Comparison of ENCODE assay signal across 21 mouse cellular contexts in the genomic region with DNA sequence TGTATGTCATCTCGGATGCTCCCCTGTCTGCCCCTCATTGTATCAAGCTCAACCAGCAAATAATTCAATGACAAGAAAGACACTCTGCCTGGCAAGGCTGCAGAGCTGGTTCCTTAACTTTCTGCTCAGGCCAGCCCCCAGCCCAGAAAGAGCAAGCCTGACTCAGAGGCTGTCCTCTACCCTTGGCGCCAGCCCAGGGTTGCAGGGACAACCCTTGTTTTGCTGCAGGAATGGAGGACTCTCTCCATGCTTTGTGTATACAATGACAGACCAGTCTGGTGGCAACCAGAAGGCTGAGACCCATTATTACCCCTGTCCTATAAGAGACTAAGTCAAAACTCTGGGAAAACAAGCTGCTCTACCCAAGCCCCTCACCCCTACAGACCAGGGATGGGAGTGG. TPM values are rescaled to one million over a fixed set of nuclear protein-coding genes. Genes with fewer than 3 reads are reported as not detected.
DNase-seq lines count a peak whose midpoint lies in the region; ATAC-seq lines count a peak whose summit lies in the region.
"Had no signal": no experiment of that assay in that cellular context is flagged by ENCODE, and none has a peak within 500 bp of the region (broad histone marks: within the 10 kb centered on the region; RNA-seq: fewer than 3 reads in every experiment).

No protein-coding gene starts in this region.

- H3K4me2 ChIP-seq in hindbrain, embryonic 16.5 days (ENCODE audit: low read length) = no peak overlapping the region
- H3K4me2 ChIP-seq: embryonic facial prominence, embryonic 13.5 days; embryonic facial prominence, embryonic 15.5 days; forebrain, embryonic 13.5 days; forebrain, embryonic 15.5 days had no signal

- H3K27me3 ChIP-seq in hindbrain, embryonic 16.5 days (replicated peaks; ENCODE audit: control insufficient read depth, insufficient read depth, low read length) = no peaks in the 10 kb centered on the region
- H3K27me3 ChIP-seq in hindbrain, embryonic 10.5 days (ENCODE audit: insufficient read depth, poor library complexity, severe bottlenecking) = 0 out of 2 replicates have a peak, but pooled peaks cover 3% of the 10 kb centered on the region
- H3K27me3 ChIP-seq: forebrain, embryonic 15.5 days had no signal

- 86% methylated on average over 2 of the region's 2 CpGs for WGBS in hindbrain, embryonic 16.5 days
- WGBS in hindbrain, embryonic 10.5 days = 61% methylated on average over 2 of the region's 2 CpGs

- H3K9me3 ChIP-seq in hindbrain, embryonic 16.5 days (ENCODE audit: control insufficient read depth, low read length) = peaks cover 3% of the 10 kb centered on the region; the same call in 1 of the 2 replicates
- H3K9me3 ChIP-seq in hindbrain, embryonic 10.5 days = no peaks in the 10 kb centered on the region
- H3K9me3 ChIP-seq: embryonic facial prominence, embryonic 13.5 days; embryonic facial prominence, embryonic 15.5 days; forebrain, embryonic 10.5 days; forebrain, embryonic 13.5 days; forebrain, embryonic 15.5 days had no signal

- H3K4me1 ChIP-seq in hindbrain, embryonic 16.5 days (ENCODE audit: control insufficient read depth, insufficient read depth, low read depth, low read length) = no peaks in the 10 kb centered on the region; the same call in 1 of the 2 replicates
- H3K4me1 ChIP-seq in hindbrain, embryonic 10.5 days (replicated peaks) = peaks cover 10% of the 10 kb centered on the region

- DNase-seq in hindbrain, embryonic 10.5 days (ENCODE audit: low spot score) = no peak
- peak; percentile 23 for DNase-seq in left cerebral cortex, postnatal 4 days
- DNase-seq in left cerebral cortex, adult 9 months (ENCODE audit: low spot score in 2 of 2) = no peak
- DNase-seq: adrenal gland, adult 2 months; adrenal gland, postnatal 10 days; adrenal gland, postnatal 25 days; cerebellum, adult 11 months; cerebellum, adult 18-20 months; cerebellum, adult 8-10 months; cerebellum, adult 9-11 months; cerebellum, postnatal 14 days; cerebellum, postnatal 36 days; embryo, embryonic 11 days had no signal

- no peak overlapping the region for H3K9ac ChIP-seq in hindbrain, embryonic 16.5 days (ENCODE audit: low read depth, low read length)
- H3K9ac ChIP-seq: embryonic facial prominence, embryonic 13.5 days; embryonic facial prominence, embryonic 15.5 days; forebrain, embryonic 13.5 days; forebrain, embryonic 15.5 days had no signal

- no peak overlapping the region for H3K27ac ChIP-seq in hindbrain, embryonic 16.5 days (ENCODE audit: low read depth, low read length)
- no peak overlapping the region for H3K27ac ChIP-seq in hindbrain, embryonic 10.5 days
- H3K27ac ChIP-seq: embryonic facial prominence, embryonic 13.5 days; embryonic facial prominence, embryonic 15.5 days; forebrain, embryonic 10.5 days; forebrain, embryonic 13.5 days; forebrain, embryonic 15.5 days had no signal

- no peak overlapping the region for H3K4me3 ChIP-seq in hindbrain, embryonic 16.5 days (ENCODE audit: low read length)
- H3K4me3 ChIP-seq in hindbrain, embryonic 10.5 days = no peak overlapping the region
- H3K4me3 ChIP-seq: embryonic facial prominence, embryonic 13.5 days; embryonic facial prominence, embryonic 15.5 days; erythroblast, embryonic 14.5 days; forebrain, embryonic 10.5 days; forebrain, embryonic 13.5 days; forebrain, embryonic 15.5 days had no signal

- peak; percentile 73; the same call in 1 of the 2 replicates for ATAC-seq in hindbrain, embryonic 16.5 days
- ATAC-seq: forebrain, embryonic 13.5 days; forebrain, embryonic 15.5 days had no signal

- intact Hi-C loops in left cerebral cortex, postnatal 4 days (cut with DNase I) = no loop called here

- H3K36me3 ChIP-seq in hindbrain, embryonic 16.5 days (ENCODE audit: control insufficient read depth, insufficient read depth, low read length) = no peaks in the 10 kb centered on the region
- no peaks in the 10 kb centered on the region for H3K36me3 ChIP-seq in hindbrain, embryonic 10.5 days
- H3K36me3 ChIP-seq: embryonic facial prominence, embryonic 13.5 days; embryonic facial prominence, embryonic 15.5 days; forebrain, embryonic 10.5 days; forebrain, embryonic 15.5 days had no signal

RNA-seq across cellular contexts. Expression of gene Irx5, which starts 46.8 kb away (rescaled TPM):
- 8.0 and 9.4 TPM in 2 replicates for polyA plus RNA-seq in hindbrain, embryonic 16.5 days (2015; fragmentation: Nextera tagmentation; extraction: Ambion mirVana)
- 24.3 and 29.7 TPM in 2 replicates for polyA plus RNA-seq in hindbrain, embryonic 10.5 days (2016; fragmentation: Nextera tagmentation; extraction: Ambion mirVana)
- not detected for total RNA-seq in left cerebral cortex, postnatal 4 days (2021)
- total RNA-seq: common myeloid progenitor, adult 5-6 weeks had no signal
